Mouse (Mus musculus): ENCODE measurements around the gene Olfr547. TPM values are rescaled to one million over a fixed set of nuclear protein-coding genes. Genes with fewer than 3 reads are reported as not detected.

The Olfr547 gene
- polyA plus RNA-seq, 1 experiment from 2014 or later: not detected

Other genes starting within 250 kb of the Olfr547 start
- 79.3 and 96.2 TPM in 2 replicates for gene Rrm1, start 93.1 kb upstream of the Olfr547 start, polyA plus RNA-seq (2015; fragmentation: Nextera tagmentation; extraction: Ambion mirVana)
- gene Olfr543, start 53.1 kb upstream of the Olfr547 start, polyA plus RNA-seq (2015; fragmentation: Nextera tagmentation; extraction: Ambion mirVana): 0.43 and 0.66 TPM in 2 replicates
- 0.10 TPM in 2 replicates for gene Olfr544, start 46.4 kb upstream of the Olfr547 start, polyA plus RNA-seq (2015; fragmentation: Nextera tagmentation; extraction: Ambion mirVana)
- 0.17 TPM in 1 of 2 replicates, not detected in the other for gene Olfr545, start 35.2 kb upstream of the Olfr547 start, polyA plus RNA-seq (2015; fragmentation: Nextera tagmentation; extraction: Ambion mirVana)
- not detected in 2 replicates for gene Olfr548-ps1, start 6.1 kb downstream of the Olfr547 start, polyA plus RNA-seq (2015; fragmentation: Nextera tagmentation; extraction: Ambion mirVana)
- gene Olfr549, start 15.1 kb downstream of the Olfr547 start, polyA plus RNA-seq (2015; fragmentation: Nextera tagmentation; extraction: Ambion mirVana): not detected in 2 replicates
- gene Trim21, start 30.7 kb downstream of the Olfr547 start, polyA plus RNA-seq (2015; fragmentation: Nextera tagmentation; extraction: Ambion mirVana): 0.41 TPM in 1 of 2 replicates, not detected in the other
- not detected in 2 replicates for gene Olfr550, start 36.7 kb downstream of the Olfr547 start, polyA plus RNA-seq (2015; fragmentation: Nextera tagmentation; extraction: Ambion mirVana)
- not detected in 2 replicates for gene Olfr551, start 57.1 kb downstream of the Olfr547 start, polyA plus RNA-seq (2015; fragmentation: Nextera tagmentation; extraction: Ambion mirVana)
- gene Olfr552, start 63.0 kb downstream of the Olfr547 start, polyA plus RNA-seq (2015; fragmentation: Nextera tagmentation; extraction: Ambion mirVana): not detected in 2 replicates
- not detected in 2 replicates for gene Olfr553, start 83.5 kb downstream of the Olfr547 start, polyA plus RNA-seq (2015; fragmentation: Nextera tagmentation; extraction: Ambion mirVana)
- not detected in 2 replicates for gene Olfr554, start 103.7 kb downstream of the Olfr547 start, polyA plus RNA-seq (2015; fragmentation: Nextera tagmentation; extraction: Ambion mirVana)
- gene Olfr555, start 124.1 kb downstream of the Olfr547 start, polyA plus RNA-seq (2015; fragmentation: Nextera tagmentation; extraction: Ambion mirVana): not detected in 2 replicates
- not detected in 2 replicates for gene Olfr556, start 130.2 kb downstream of the Olfr547 start, polyA plus RNA-seq (2015; fragmentation: Nextera tagmentation; extraction: Ambion mirVana)
- gene Trim68, start 152.6 kb downstream of the Olfr547 start, polyA plus RNA-seq (2015; fragmentation: Nextera tagmentation; extraction: Ambion mirVana): 5.6 and 5.8 TPM in 2 replicates
- gene Olfr557, start 161.2 kb downstream of the Olfr547 start, polyA plus RNA-seq (2015; fragmentation: Nextera tagmentation; extraction: Ambion mirVana): not detected in 2 replicates
- not detected in 2 replicates for gene Olfr558, start 167.5 kb downstream of the Olfr547 start, polyA plus RNA-seq (2015; fragmentation: Nextera tagmentation; extraction: Ambion mirVana)
- gene Olfr33, start 184.3 kb downstream of the Olfr547 start, polyA plus RNA-seq (2015; fragmentation: Nextera tagmentation; extraction: Ambion mirVana): not detected in 2 replicates
- gene Olfr559, start 192.7 kb downstream of the Olfr547 start, polyA plus RNA-seq (2015; fragmentation: Nextera tagmentation; extraction: Ambion mirVana): not detected in 2 replicates
- gene Olfr560, start 224.6 kb downstream of the Olfr547 start, polyA plus RNA-seq (2015; fragmentation: Nextera tagmentation; extraction: Ambion mirVana): not detected in 2 replicates
- gene Olfr78, start 224.7 kb downstream of the Olfr547 start, polyA plus RNA-seq (2015; fragmentation: Nextera tagmentation; extraction: Ambion mirVana): not detected in 2 replicates
- not detected in 2 replicates for gene Olfr561, start 236.5 kb downstream of the Olfr547 start, polyA plus RNA-seq (2015; fragmentation: Nextera tagmentation; extraction: Ambion mirVana)

Measured in forebrain, embryonic 16.5 days (tissue).